Mouse (Mus musculus) inflammation-experienced regulatory T-cells, adult 6 months (primary cell): Measurements from ENCODE around the gene St7l. TPM values are rescaled to one million over a fixed set of nuclear protein-coding genes. Genes with fewer than 3 reads are reported as not detected.
A peak's percentile ranks its signal among the peaks of the same experiment; 100 is the strongest.

Source experiments
- ATAC-seq: one replicate; pipeline ENCODE4 v1.8.0; 2017
- polyA plus RNA-seq, 3 experiments: library from polyadenylated mRNA; unstranded; fragments of 100-300 nt; shearing (Covaris generic); gene quantifications; one replicate each; pipeline ENCODE4 v1.2.1; 2017

The St7l gene
- polyA plus RNA-seq, 3 experiments from 2014 or later, result 27.4 to 30.8 (median 30.8) TPM

GRCm38 (mm10) chr3:104905389-104905788 is 41.6 kb downstream of the St7l start:
- no peak for ATAC-seq

GRCm38 (mm10) chr3:104906007-104906406 is 42.2 kb downstream of the St7l start:
- no peak for ATAC-seq

- no peak for ATAC-seq
These were observed 45.4 kb downstream of the St7l start for GRCm38 (mm10) chr3:104909195-104909594.

GRCm38 (mm10) chr3:104914986-104915385 is 51.2 kb downstream of the St7l start:
- no peak for ATAC-seq

- ATAC-seq, result no peak
These were observed 65.6 kb downstream of the St7l start for GRCm38 (mm10) chr3:104929385-104929784.

- peak; percentile 32 for ATAC-seq
These were observed 74.0 kb downstream of the St7l start for GRCm38 (mm10) chr3:104937728-104938305.

GRCm38 (mm10) chr3:104938327-104938726 is 74.5 kb downstream of the St7l start:
- no peak for ATAC-seq

GRCm38 (mm10) chr3:104940691-104941090 is 76.9 kb downstream of the St7l start:
- no peak for ATAC-seq

- no peak for ATAC-seq
These were observed 78.9 kb downstream of the St7l start for GRCm38 (mm10) chr3:104942682-104943081.

- no peak for ATAC-seq
These were observed 79.5 kb downstream of the St7l start for GRCm38 (mm10) chr3:104943333-104943732.

GRCm38 (mm10) chr3:104944894-104945293 is 81.1 kb downstream of the St7l start:
- no peak for ATAC-seq

GRCm38 (mm10) chr3:104950926-104951325 is 87.1 kb downstream of the St7l start:
- no peak for ATAC-seq

- ATAC-seq, result no peak
These were observed 89.3 kb downstream of the St7l start for GRCm38 (mm10) chr3:104952891-104953670.

- ATAC-seq, result no peak
These were observed 90.3 kb downstream of the St7l start for GRCm38 (mm10) chr3:104954137-104954536.

- no peak for ATAC-seq
These were observed 90.7 kb downstream of the St7l start for GRCm38 (mm10) chr3:104954551-104954950.

GRCm38 (mm10) chr3:104956131-104956581 is 92.4 kb downstream of the St7l start:
- ATAC-seq, result no peak

- no peak for ATAC-seq
These were observed 96.5 kb downstream of the St7l start for GRCm38 (mm10) chr3:104960026-104961000.

GRCm38 (mm10) chr3:104961066-104962059 is 97.6 kb downstream of the St7l start, which contains the start of gene Wnt2b:
Wnt2b (minus strand) TSS chr3:104961921.
- no peak for ATAC-seq

- no peak for ATAC-seq
These were observed 98.4 kb downstream of the St7l start for GRCm38 (mm10) chr3:104962141-104962611.

- ATAC-seq, result no peak
These were observed 99.1 kb downstream of the St7l start for GRCm38 (mm10) chr3:104962866-104963265.
